Mouse (Mus musculus): ENCODE results near the gene Notch3. TPM values are rescaled to one million over a fixed set of nuclear protein-coding genes. Genes with fewer than 3 reads are reported as not detected.
A peak's percentile ranks its signal among the peaks of the same experiment; 100 is the strongest.
"Not testable (repeated sequence)": the region's sequence is repeated elsewhere in the genome, so short reads cannot be mapped to it uniquely, and the experiment has no call there.

Gene Notch3
- polyA plus RNA-seq, 1 experiment from 2014 or later = 17.7 TPM

DNA sequence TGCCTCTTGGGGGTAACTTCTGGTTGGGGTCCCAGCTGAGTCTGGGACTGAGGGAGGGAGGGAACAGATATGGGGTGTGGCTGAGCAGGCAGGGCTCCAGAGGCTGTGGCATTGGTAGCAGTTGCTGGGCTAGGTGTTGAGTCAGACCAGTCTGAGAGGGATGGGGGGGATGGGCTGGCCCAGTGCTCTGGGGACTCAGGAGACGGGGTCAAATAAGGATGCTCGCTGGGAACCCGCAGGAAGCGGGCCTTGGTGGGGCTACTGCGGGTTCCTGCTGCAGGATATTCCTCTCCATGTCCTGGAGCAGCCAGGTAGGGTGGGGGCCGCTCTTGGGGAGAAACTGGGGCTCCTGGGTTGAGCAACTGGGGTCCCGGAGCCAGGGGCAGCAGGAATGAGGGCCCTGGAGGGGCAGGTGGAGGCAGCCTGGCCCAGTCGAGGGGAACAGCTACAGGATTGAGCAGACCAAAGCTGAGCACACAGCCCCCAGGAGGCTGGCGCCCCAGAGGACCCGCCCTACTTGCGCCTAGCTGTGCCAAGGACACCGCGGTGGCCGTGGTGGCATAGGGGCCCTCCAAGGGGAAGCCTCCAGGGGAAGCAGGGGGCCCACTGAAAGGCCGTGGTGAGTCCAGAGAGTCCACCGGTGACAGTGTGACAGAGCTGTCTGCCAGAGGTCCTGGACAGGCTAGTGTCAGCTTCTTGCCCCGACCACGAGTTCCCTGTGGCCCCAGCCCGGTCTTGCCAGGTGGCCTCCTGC is 44.6 kb downstream of the Notch3 start:
- ATAC-seq (replicated peaks; ENCODE audit: insufficient number of reproducible peaks, low FRiP score, low TSS enrichment, low read depth) (no peak), DNase-seq (ENCODE audit: low spot score) (no peak)
- H3K4me3 ChIP-seq (ENCODE audit: low read depth, low read length) = no peak overlapping the region
- H3K4me1 ChIP-seq (ENCODE audit: control insufficient read depth, insufficient read depth, low read length) = no peaks in the 10 kb centered on the region
- no peak overlapping the region for H3K9ac ChIP-seq (replicated peaks; ENCODE audit: low read length)
- H3K9me3 ChIP-seq (replicated peaks; ENCODE audit: control insufficient read depth, low read length) = no peaks in the 10 kb centered on the region
- no peak overlapping the region for H3K4me2 ChIP-seq (ENCODE audit: low read depth, low read length)
- no peaks in the 10 kb centered on the region for H3K27me3 ChIP-seq (ENCODE audit: control insufficient read depth, insufficient read depth, low read length)
- peaks cover 12% of the 10 kb centered on the region for H3K36me3 ChIP-seq (replicated peaks; ENCODE audit: control insufficient read depth, insufficient read depth, low read depth, low read length)
- WGBS = 79% methylated on average over 19 of the region's 19 CpGs
- H3K27ac ChIP-seq (replicated peaks; ENCODE audit: low read depth, low read length) = no peak overlapping the region

DNA sequence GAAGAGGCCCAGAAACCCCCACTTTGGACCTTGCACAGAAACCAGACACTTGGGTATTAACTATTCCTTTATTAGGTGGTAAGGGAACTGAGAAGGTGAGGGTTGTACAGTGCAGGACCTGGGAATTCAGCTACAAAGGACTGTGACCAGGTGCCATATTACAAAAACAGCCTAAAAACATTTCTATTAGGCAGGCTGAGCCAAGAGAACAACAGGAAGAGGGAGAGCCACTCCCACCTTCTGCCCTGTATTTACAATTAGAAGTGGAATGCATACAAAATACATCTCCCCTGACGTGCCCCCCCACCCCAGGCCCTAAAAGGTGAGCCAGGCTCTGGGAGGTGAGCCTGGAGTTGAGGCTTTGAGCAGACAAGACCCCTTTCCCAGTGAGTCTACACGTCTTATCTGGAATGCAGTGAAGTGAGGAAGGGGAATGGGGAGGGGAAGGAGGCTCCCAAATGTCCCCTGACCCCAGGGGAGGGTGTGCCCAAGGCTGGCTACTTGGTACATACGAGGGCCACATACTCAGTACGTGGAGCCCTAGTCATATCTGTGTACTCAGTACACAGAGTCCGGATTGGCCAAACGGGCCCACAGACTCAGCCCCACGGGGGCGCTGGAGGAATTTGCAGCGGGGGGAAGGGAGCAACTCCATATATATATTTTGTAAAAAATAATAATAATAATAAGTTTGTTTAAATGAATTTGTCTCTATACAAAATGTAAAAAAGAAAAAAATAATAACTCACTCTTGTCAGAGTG is 45.7 kb downstream of the Notch3 start:
- Histone ChIP-seq H3K4me1 (ENCODE audit: control insufficient read depth, insufficient read depth, low read length) (no peaks in the 10 kb centered on the region), H3K4me2 (ENCODE audit: low read depth, low read length) (no peak overlapping the region), H3K36me3 (replicated peaks; ENCODE audit: control insufficient read depth, insufficient read depth, low read depth, low read length) (peaks cover 10% of the 10 kb centered on the region; the same call in 1 of the 2 replicates), H3K9me3 (replicated peaks; ENCODE audit: control insufficient read depth, low read length) (no peaks in the 10 kb centered on the region), H3K9ac (replicated peaks; ENCODE audit: low read length) (no peak overlapping the region), H3K4me3 (ENCODE audit: low read depth, low read length) (no peak overlapping the region), H3K27me3 (ENCODE audit: control insufficient read depth, insufficient read depth, low read length) (no peaks in the 10 kb centered on the region), H3K27ac (replicated peaks; ENCODE audit: low read depth, low read length) (no peak overlapping the region)
- ATAC-seq (replicated peaks; ENCODE audit: insufficient number of reproducible peaks, low FRiP score, low TSS enrichment, low read depth) (no peak), DNase-seq (ENCODE audit: low spot score) (no peak)
- 87% methylated on average over 9 of the region's 9 CpGs for WGBS

DNA sequence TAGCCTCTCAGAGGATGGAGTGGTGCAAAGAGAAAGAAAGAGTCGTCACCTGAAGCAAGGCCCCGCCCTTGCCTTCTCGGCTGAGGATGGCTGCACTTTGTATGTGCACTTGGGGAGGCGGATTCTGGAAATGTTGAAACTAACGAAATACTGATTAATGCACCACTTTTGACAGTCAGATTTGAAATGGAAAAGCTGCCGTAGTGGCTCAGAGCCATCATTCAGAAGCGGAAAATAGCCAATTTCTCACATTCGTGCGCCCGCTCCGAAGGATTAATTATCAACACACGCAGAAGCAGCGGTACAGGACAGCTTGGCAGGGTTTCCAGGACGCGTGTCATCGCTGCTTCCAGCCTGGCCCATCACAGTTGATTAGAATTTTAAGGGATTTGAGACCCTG is 47.5 kb downstream of the Notch3 start:
- no peak for DNase-seq (ENCODE audit: low spot score)
- Histone ChIP-seq H3K4me1 (ENCODE audit: control insufficient read depth, insufficient read depth, low read length) (no peaks in the 10 kb centered on the region), H3K9ac (replicated peaks; ENCODE audit: low read length) (no peak overlapping the region), H3K9me3 (replicated peaks; ENCODE audit: control insufficient read depth, low read length) (no peaks in the 10 kb centered on the region), H3K27ac (replicated peaks; ENCODE audit: low read depth, low read length) (no peak overlapping the region), H3K4me2 (ENCODE audit: low read depth, low read length) (no peak overlapping the region), H3K27me3 (ENCODE audit: control insufficient read depth, insufficient read depth, low read length) (no peaks in the 10 kb centered on the region), H3K36me3 (replicated peaks; ENCODE audit: control insufficient read depth, insufficient read depth, low read depth, low read length) (peaks cover 10% of the 10 kb centered on the region; the same call in 1 of the 2 replicates), H3K4me3 (ENCODE audit: low read depth, low read length) (no peak overlapping the region)
- no peak for ATAC-seq (replicated peaks; ENCODE audit: insufficient number of reproducible peaks, low FRiP score, low TSS enrichment, low read depth)
- 84% methylated on average over 16 of the region's 16 CpGs for WGBS

DNA sequence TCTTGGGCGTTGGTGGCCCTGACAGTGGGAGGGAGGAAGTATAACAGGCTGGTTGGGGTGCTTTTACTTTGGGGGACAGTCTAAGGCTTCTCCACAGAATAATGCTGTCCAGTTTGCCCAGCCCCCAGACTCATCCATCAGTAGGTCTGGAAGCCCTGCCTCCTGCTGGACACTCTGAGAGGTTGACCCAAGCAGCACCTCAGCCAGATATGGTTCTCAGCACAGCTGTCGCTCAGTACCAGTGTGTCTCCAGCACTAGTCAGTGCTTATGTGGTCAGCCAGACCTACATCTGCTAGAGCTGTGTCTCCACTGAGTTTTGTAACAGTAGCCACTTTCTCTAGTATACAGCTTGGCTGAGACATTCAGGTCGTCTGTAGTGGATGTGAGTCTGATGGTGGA is 48.2 kb downstream of the Notch3 start:
- Histone ChIP-seq H3K4me3 (ENCODE audit: low read depth, low read length) (no peak overlapping the region), H3K27me3 (ENCODE audit: control insufficient read depth, insufficient read depth, low read length) (peaks cover 3% of the 10 kb centered on the region; the same call in 1 of the 2 replicates), H3K4me2 (ENCODE audit: low read depth, low read length) (peak overlapping the region; percentile 10), H3K9ac (replicated peaks; ENCODE audit: low read length) (no peak overlapping the region), H3K36me3 (replicated peaks; ENCODE audit: control insufficient read depth, insufficient read depth, low read depth, low read length) (peaks cover 7% of the 10 kb centered on the region; the same call in 1 of the 2 replicates), H3K4me1 (ENCODE audit: control insufficient read depth, insufficient read depth, low read length) (no peaks in the 10 kb centered on the region; the same call in 1 of the 2 replicates), H3K9me3 (replicated peaks; ENCODE audit: control insufficient read depth, low read length) (no peaks in the 10 kb centered on the region), H3K27ac (replicated peaks; ENCODE audit: low read depth, low read length) (no peak overlapping the region)
- WGBS = 15% methylated on average over 3 of the region's 3 CpGs
- ATAC-seq (replicated peaks; ENCODE audit: insufficient number of reproducible peaks, low FRiP score, low TSS enrichment, low read depth) = 0 out of 2 replicates have a peak, but pooled peaks have one; percentile 27
- no peak for DNase-seq (ENCODE audit: low spot score)

DNA sequence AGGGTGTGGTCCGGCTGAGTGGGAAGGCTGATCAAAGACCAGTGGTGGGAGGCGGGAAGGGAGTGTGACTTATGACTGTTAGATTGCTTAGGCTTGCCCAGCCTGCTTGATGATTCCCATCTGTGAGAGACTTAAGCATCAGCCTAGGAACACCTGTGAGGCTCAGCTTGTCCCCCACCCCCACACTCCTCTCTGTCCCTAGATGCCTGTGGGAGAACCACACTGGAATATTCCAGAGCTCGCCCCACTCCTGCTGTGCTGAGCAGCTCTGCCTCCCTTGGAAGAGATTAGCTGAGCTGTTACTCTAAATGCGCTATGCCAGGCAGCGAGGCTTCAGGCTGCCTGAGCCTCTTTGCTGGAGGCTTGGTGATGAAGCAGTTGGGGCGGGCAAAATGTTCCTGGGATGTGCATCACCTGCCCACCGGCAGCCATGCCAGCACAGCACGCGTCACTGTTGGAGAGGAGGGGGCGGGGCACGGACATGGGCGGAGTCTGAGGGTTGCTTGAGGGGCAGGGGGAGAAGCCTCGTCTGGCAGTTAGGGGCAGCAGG is 48.7 kb downstream of the Notch3 start:
- WGBS = 5% methylated on average over 11 of the region's 13 CpGs
- not testable (repeated sequence) for H3K27me3 ChIP-seq (ENCODE audit: control insufficient read depth, insufficient read depth, low read length); H3K9ac ChIP-seq (replicated peaks; ENCODE audit: low read length); ATAC-seq (replicated peaks; ENCODE audit: insufficient number of reproducible peaks, low FRiP score, low TSS enrichment, low read depth); H3K4me1 ChIP-seq (ENCODE audit: control insufficient read depth, insufficient read depth, low read length); H3K27ac ChIP-seq (replicated peaks; ENCODE audit: low read depth, low read length); H3K9me3 ChIP-seq (replicated peaks; ENCODE audit: control insufficient read depth, low read length); H3K4me3 ChIP-seq (ENCODE audit: low read depth, low read length); H3K36me3 ChIP-seq (replicated peaks; ENCODE audit: control insufficient read depth, insufficient read depth, low read depth, low read length)
- peak; percentile 72 for DNase-seq (ENCODE audit: low spot score)
- H3K4me2 ChIP-seq (ENCODE audit: low read depth, low read length) = peak overlapping the region; percentile 37

DNA sequence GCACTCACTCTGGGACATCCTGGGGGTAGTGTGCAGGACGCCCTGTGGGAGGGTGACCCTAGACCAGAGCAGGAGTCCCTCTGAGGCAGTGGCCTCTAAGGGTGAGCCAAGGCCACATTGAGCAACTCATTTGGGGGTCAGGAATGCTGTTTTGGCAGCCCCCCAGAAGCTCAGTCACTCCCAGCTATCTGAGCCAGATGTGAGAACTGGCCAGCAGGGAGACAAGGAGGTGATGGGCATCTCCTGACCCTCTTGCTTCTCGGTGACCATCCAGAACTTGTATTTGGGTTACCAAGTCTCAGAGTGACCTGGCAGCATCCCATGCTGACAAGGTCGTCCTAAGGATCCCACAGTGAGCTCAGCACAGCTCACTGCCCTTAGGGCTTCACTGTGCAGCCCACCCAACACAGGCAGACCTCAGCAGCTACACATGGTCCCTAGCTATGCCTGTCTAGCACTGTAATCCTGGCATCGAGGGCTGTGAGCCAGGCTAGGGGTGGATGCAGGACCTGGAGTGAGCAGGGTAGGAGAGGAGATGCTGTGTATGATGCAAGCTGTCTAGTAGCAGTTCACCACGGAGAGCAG is 49.3 kb downstream of the Notch3 start:
- no peak overlapping the region for H3K4me2 ChIP-seq (ENCODE audit: low read depth, low read length)
- no peak overlapping the region for H3K4me3 ChIP-seq (ENCODE audit: low read depth, low read length)
- H3K9ac ChIP-seq (replicated peaks; ENCODE audit: low read length) = no peak overlapping the region
- peaks cover 4% of the 10 kb centered on the region; the same call in 1 of the 2 replicates for H3K36me3 ChIP-seq (replicated peaks; ENCODE audit: control insufficient read depth, insufficient read depth, low read depth, low read length)
- H3K9me3 ChIP-seq (replicated peaks; ENCODE audit: control insufficient read depth, low read length) = no peaks in the 10 kb centered on the region
- H3K27me3 ChIP-seq (ENCODE audit: control insufficient read depth, insufficient read depth, low read length) = peaks cover 8% of the 10 kb centered on the region; the same call in 1 of the 2 replicates
- ATAC-seq (replicated peaks; ENCODE audit: insufficient number of reproducible peaks, low FRiP score, low TSS enrichment, low read depth) = peak; percentile 12; the same call in 1 of the 2 replicates
- DNase-seq (ENCODE audit: low spot score) = no peak
- H3K27ac ChIP-seq (replicated peaks; ENCODE audit: low read depth, low read length) = no peak overlapping the region
- WGBS = 59% methylated on average over 4 of the region's 5 CpGs
- no peaks in the 10 kb centered on the region; the same call in 1 of the 2 replicates for H3K4me1 ChIP-seq (ENCODE audit: control insufficient read depth, insufficient read depth, low read length)

DNA sequence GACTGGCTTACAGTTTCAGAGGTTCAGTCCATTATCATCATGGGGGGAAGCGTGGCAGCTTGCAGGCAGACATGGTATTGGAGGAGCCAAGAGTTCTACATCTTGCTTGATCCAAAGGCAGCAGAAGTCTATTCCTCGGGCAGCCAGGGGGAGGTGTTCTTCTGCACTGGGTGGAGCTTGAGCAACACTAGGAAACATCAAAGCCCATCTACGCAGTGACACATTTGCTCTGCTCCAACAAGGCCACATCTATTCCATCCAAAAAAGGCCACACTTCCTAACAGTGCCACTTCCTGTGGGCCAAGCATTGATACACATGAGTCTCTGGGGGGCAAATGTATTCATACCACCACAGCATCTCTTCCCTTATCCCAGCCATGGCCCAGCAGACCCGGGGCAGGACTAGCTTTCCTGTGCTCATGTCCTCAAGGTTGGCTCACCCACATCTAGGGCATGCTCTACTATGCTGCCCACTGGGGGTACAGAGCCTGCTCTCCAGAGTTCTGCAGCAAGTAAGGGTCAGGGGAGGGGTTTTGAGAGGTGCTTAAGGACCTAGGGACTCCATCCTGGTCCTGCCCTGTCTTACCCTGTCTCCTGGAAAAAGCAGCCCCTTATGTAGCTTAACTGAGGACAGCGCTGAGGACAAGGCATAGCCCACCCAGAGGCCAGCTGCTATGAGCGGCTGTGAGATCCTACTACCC is 49.9 kb downstream of the Notch3 start:
- no peak for DNase-seq (ENCODE audit: low spot score)
- WGBS = 79% methylated on average over 6 of the region's 6 CpGs
- H3K4me2 ChIP-seq (ENCODE audit: low read depth, low read length) = no peak overlapping the region

More for the DNA sequence above, 49.9 kb downstream of the Notch3 start:
- Histone ChIP-seq H3K27me3 (ENCODE audit: control insufficient read depth, insufficient read depth, low read length) (peaks cover 8% of the 10 kb centered on the region; the same call in 1 of the 2 replicates), H3K4me3 (ENCODE audit: low read depth, low read length) (no peak overlapping the region), H3K9ac (replicated peaks; ENCODE audit: low read length) (no peak overlapping the region), H3K9me3 (replicated peaks; ENCODE audit: control insufficient read depth, low read length) (no peaks in the 10 kb centered on the region), H3K27ac (replicated peaks; ENCODE audit: low read depth, low read length) (no peak overlapping the region), H3K4me1 (ENCODE audit: control insufficient read depth, insufficient read depth, low read length) (no peaks in the 10 kb centered on the region; the same call in 1 of the 2 replicates), H3K36me3 (replicated peaks; ENCODE audit: control insufficient read depth, insufficient read depth, low read depth, low read length) (no peaks in the 10 kb centered on the region)
- no peak for ATAC-seq (replicated peaks; ENCODE audit: insufficient number of reproducible peaks, low FRiP score, low TSS enrichment, low read depth)
